Mouse (Mus musculus) embryonic facial prominence, embryonic 14.5 days (tissue): ENCODE results near the gene Nr1i3. TPM values are rescaled to one million over a fixed set of nuclear protein-coding genes. Genes with fewer than 3 reads are reported as not detected.

Experiments
- ATAC-seq: fragments of 200-750 bp; cut with Nextera tagmentation; 2 replicates; pipeline ENCODE4 v1.8.0; 2017; ENCODE audit warnings: low read depth, moderate number of reproducible peaks, moderate TSS enrichment
- DNase-seq: peaks from one replicate; pipeline ENCODE4 v3.0.0-alpha.2; 2015; ENCODE audit warnings: low spot score
- H3K27ac ChIP-seq: fragments of 300-500 bp; sonication (generic); replicated peaks from 2 replicates; pipeline ENCODE4 v1.5.1; 2014; ENCODE audit warnings: low read depth, mild to moderate bottlenecking, low read length, moderate library complexity
- H3K27me3 ChIP-seq: fragments of 300-500 bp; sonication (generic); replicated peaks from 2 replicates; pipeline ENCODE4 v1.6.1; 2014; ENCODE audit warnings: low read length; ENCODE audit not compliant: control insufficient read depth, insufficient read depth
- H3K36me3 ChIP-seq: fragments of 300-500 bp; sonication (generic); 2 replicates; pipeline ENCODE4 v1.6.1; 2014; ENCODE audit warnings: low read length, mixed read lengths; ENCODE audit not compliant: control insufficient read depth, insufficient read depth
- H3K4me1 ChIP-seq: fragments of 300-500 bp; sonication (generic); 2 replicates; pipeline ENCODE4 v1.6.1; 2014; ENCODE audit warnings: antibody characterized with exemption, low read length; ENCODE audit not compliant: control insufficient read depth, insufficient read depth
- H3K4me2 ChIP-seq: fragments of 300-500 bp; sonication (generic); 2 replicates; pipeline ENCODE4 v1.6.1; 2014; ENCODE audit warnings: low read depth, mild to moderate bottlenecking, low read length, moderate library complexity, mixed read lengths
- H3K4me3 ChIP-seq: fragments of 300-500 bp; sonication (generic); 2 replicates; pipeline ENCODE4 v1.5.1; 2014; ENCODE audit warnings: low read depth, mild to moderate bottlenecking, low read length
- H3K9ac ChIP-seq: fragments of 300-500 bp; sonication (generic); 2 replicates; pipeline ENCODE4 v1.6.1; 2014; ENCODE audit warnings: low read depth, mild to moderate bottlenecking, low read length, moderate library complexity, mixed read lengths
- H3K9me3 ChIP-seq: fragments of 300-500 bp; sonication (generic); 2 replicates; pipeline ENCODE4 v1.6.1; 2016; ENCODE audit warnings: low read length; ENCODE audit not compliant: control insufficient read depth
- WGBS: fragments of 180-500 bp; shearing (Covaris S2); extraction: QIAGEN DNeasy Blood & Tissue Kit; methylation state at CpG from one replicate; pipeline ENCODE4 v1.1.7; 2014; 5-methylcytosine and 5-hydroxymethylcytosine counted together
- polyA plus RNA-seq: library from polyadenylated mRNA; unstranded; fragments of >200 nt; fragmentation: Nextera tagmentation; extraction: Ambion mirVana; gene quantifications from 2 replicates; pipeline ENCODE4 v1.2.1, GENCODE M21; 2014

Nr1i3 gene
- polyA plus RNA-seq, 1 experiment from 2014 or later: 0.15 TPM

GRCm38 (mm10) chr1:171192283-171192682 lies 21.5 kb upstream of the Nr1i3 start:
- Histone ChIP-seq H3K27me3 (peaks cover 57% of the 10 kb centered on the region), H3K36me3 (no peaks in the 10 kb centered on the region), H3K4me2 (no peak overlapping the region), H3K4me3 (no peak overlapping the region), H3K9me3 (no peaks in the 10 kb centered on the region), H3K27ac (no peak overlapping the region), H3K4me1 (peaks cover 44% of the 10 kb centered on the region; the same call in 1 of the 2 replicates), H3K9ac (no peak overlapping the region)
- whole genome bisulfite sequencing: 53% methylated on average over 10 of the region's 10 CpGs
- ATAC-seq: no peak
- DNase-seq: no peak

- peaks cover 61% of the 10 kb centered on the region for H3K27me3 ChIP-seq
- 4% methylated on average over 18 of the region's 18 CpGs for WGBS
- H3K4me1 ChIP-seq: peaks cover 44% of the 10 kb centered on the region; the same call in 1 of the 2 replicates
- no peak overlapping the region for H3K27ac ChIP-seq
- DNase-seq (peak; percentile 54), ATAC-seq (0 out of 2 replicates have a peak, but pooled peaks have one; percentile 24)
- H3K9ac ChIP-seq: 0 out of 2 replicates have a peak overlapping the region, but pooled peaks have one; percentile 34
- H3K36me3 ChIP-seq: no peaks in the 10 kb centered on the region
- H3K4me3 ChIP-seq: peak overlapping the region; percentile 26
- peak overlapping the region; percentile 45 for H3K4me2 ChIP-seq
- no peaks in the 10 kb centered on the region for H3K9me3 ChIP-seq
Measured at GRCm38 (mm10) chr1:171193093-171193840, 20.5 kb upstream of the Nr1i3 start.

- peaks cover 38% of the 10 kb centered on the region; the same call in 1 of the 2 replicates for H3K4me1 ChIP-seq
- WGBS: 20% methylated on average over 11 of the region's 11 CpGs
- peak overlapping the region; percentile 45 for H3K4me2 ChIP-seq
- H3K4me3 ChIP-seq: peak overlapping the region; percentile 56; the same call in 1 of the 2 replicates
- H3K9ac ChIP-seq: no peak overlapping the region
- ATAC-seq (peak; percentile 19; the same call in 1 of the 2 replicates), DNase-seq (peak; percentile 44)
- no peak overlapping the region for H3K27ac ChIP-seq
- no peaks in the 10 kb centered on the region for H3K9me3 ChIP-seq
- peaks cover 61% of the 10 kb centered on the region for H3K27me3 ChIP-seq
- no peaks in the 10 kb centered on the region for H3K36me3 ChIP-seq
Measured at GRCm38 (mm10) chr1:171193911-171194830, 19.6 kb upstream of the Nr1i3 start.

- H3K4me3 ChIP-seq: peak overlapping the region; percentile 56
- H3K4me1 ChIP-seq: peaks cover 30% of the 10 kb centered on the region; the same call in 1 of the 2 replicates
- peak overlapping the region; percentile 94 for H3K4me2 ChIP-seq
- peaks cover 61% of the 10 kb centered on the region for H3K27me3 ChIP-seq
- peak overlapping the region; percentile 65 for H3K9ac ChIP-seq
- H3K36me3 ChIP-seq: no peaks in the 10 kb centered on the region
- no peak overlapping the region for H3K27ac ChIP-seq
- ATAC-seq: no peak
- WGBS: 6% methylated on average over 20 of the region's 20 CpGs
- H3K9me3 ChIP-seq: no peaks in the 10 kb centered on the region
- DNase-seq: peak; percentile 7
Measured at GRCm38 (mm10) chr1:171195046-171195822, 18.5 kb upstream of the Nr1i3 start.

GRCm38 (mm10) chr1:171195887-171196397 lies 17.8 kb upstream of the Nr1i3 start, which contains the start of gene Pcp4l1:
Pcp4l1 (minus strand) TSS chr1:171196268.
- Histone ChIP-seq H3K4me1 (peaks cover 30% of the 10 kb centered on the region; the same call in 1 of the 2 replicates), H3K4me2 (peak within 1 kb of the TSS; percentile 94), H3K27ac (no peak within 1 kb of the TSS), H3K4me3 (peak within 1 kb of the TSS; percentile 56), H3K9ac (peak within 1 kb of the TSS; percentile 65), H3K9me3 (no peaks in the 10 kb centered on the region), H3K27me3 (peaks cover 61% of the 10 kb centered on the region), H3K36me3 (no peaks in the 10 kb centered on the region)
- peak; percentile 74 for DNase-seq
- ATAC-seq: peak; percentile 82
- WGBS: under 1% methylated on average over 12 of the region's 33 CpGs

GRCm38 (mm10) chr1:171199532-171199931 lies 14.2 kb upstream of the Nr1i3 start:
- Histone ChIP-seq H3K9ac (no peak overlapping the region), H3K9me3 (no peaks in the 10 kb centered on the region), H3K4me2 (no peak overlapping the region), H3K36me3 (no peaks in the 10 kb centered on the region), H3K4me1 (0 out of 2 replicates have a peak, but pooled peaks cover 11% of the 10 kb centered on the region), H3K27me3 (peaks cover 32% of the 10 kb centered on the region), H3K27ac (no peak overlapping the region), H3K4me3 (no peak overlapping the region)
- DNase-seq (no peak), ATAC-seq (no peak)
- 56% methylated on average over 1 of the region's 1 CpGs for WGBS

GRCm38 (mm10) chr1:171200769-171201168 lies 13.0 kb upstream of the Nr1i3 start:
- no peak overlapping the region for H3K27ac ChIP-seq
- no peak overlapping the region for H3K9ac ChIP-seq
- no peak overlapping the region for H3K4me3 ChIP-seq
- no peak for ATAC-seq
- 94% methylated on average over 1 of the region's 1 CpGs for WGBS
- H3K36me3 ChIP-seq: no peaks in the 10 kb centered on the region
- peaks cover 19% of the 10 kb centered on the region for H3K27me3 ChIP-seq
- no peak overlapping the region for H3K4me2 ChIP-seq
- H3K9me3 ChIP-seq: no peaks in the 10 kb centered on the region
- no peak for DNase-seq
- H3K4me1 ChIP-seq: 0 out of 2 replicates have a peak, but pooled peaks cover 6% of the 10 kb centered on the region
